Mouse (Mus musculus) thymus, postnatal 0 days (tissue): ENCODE measurements around the gene Cflar. TPM values are rescaled to one million over a fixed set of nuclear protein-coding genes. Genes with fewer than 3 reads are reported as not detected.
"Not testable (repeated sequence)": the region's sequence is repeated elsewhere in the genome, so short reads cannot be mapped to it uniquely, and the experiment has no call there.

ENCODE experiments used
- DNase-seq: peaks from one replicate; pipeline ENCODE4 v3.0.0-alpha.2; 2015; ENCODE audit warnings: low spot score
- polyA plus RNA-seq: library from polyadenylated mRNA; unstranded; fragments of >200 nt; fragmentation: Nextera tagmentation; extraction: Ambion mirVana; gene quantifications from 2 replicates; pipeline ENCODE4 v1.2.1, GENCODE M21; 2015

The Cflar gene
- 99.4 and 118 TPM in 2 replicates for polyA plus RNA-seq

DNA sequence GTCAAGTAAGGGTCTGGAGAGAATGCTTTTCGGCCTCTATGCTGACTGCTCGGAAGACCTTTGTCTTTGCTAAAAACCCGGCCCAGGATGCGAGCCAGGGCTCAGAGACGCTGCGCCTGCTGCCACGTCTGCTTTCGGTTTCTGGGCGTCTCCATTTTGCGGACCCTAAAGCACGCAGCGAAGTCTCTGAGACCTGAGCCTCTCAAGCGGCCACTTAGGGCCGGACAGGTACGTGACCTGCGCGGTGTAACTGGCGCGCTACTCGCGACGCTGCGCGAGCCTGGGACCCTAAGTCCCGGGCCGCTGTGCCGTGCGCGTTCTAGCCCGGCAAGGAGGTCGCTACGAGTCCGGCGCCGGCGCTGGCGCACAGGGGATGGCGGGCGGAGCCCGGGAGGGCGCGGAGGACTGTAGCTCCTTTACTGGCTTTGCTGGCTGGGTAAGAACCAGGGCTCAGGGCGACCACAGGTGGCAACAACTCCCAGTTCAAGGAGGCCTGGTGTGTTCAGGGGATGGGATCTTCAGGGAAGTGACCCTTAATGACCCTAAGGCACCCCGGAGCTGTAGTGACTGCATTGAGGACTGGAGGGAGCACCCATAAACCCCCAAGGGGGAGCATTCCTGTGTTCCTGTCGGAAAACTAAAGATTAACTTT, at the start of gene Cflar:
Cflar (plus strand) TSS at position 144 of the 652 bp plus-strand sequence.
- peak; percentile 77 for DNase-seq

DNA sequence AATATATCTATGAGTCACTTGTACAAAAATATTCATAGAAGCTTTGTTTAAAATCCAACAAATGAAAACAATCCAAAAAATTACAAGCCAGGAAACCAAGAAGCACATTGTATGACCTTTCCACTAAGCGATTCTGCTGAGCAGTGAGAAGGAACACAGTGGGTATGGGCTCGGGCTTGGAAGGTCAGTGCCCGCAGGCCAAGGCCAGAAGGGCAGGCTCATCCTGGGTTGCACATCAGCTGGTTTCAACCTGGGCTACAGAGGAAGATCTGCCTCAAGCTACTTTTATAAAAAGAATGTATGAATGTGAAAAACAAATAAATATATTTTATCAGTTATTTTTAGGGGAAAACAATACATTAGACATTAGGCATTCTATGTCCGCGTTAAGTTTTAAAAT, 48.6 kb upstream of the Cflar start:
- not testable (repeated sequence) for DNase-seq

DNA sequence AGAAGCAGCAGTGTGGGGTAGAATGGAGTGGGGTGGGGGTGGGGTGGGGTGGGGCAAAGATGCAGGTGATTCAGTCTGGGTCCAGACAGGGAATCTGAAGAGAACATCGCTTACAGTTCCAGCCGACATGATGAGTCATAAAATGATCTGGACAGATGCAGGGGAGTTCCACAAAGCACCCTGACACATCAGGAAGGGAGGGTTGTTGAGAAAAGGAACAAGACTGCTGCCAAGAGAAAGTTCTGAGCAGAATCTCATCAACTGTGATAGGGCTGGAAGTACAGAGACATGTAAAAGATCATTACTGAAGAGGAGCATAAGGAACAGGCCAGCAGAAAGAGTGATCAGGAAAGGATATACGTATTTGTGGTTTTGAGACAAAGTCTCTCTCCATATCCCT, 47.9 kb upstream of the Cflar start:
- DNase-seq: not testable (repeated sequence)

DNA sequence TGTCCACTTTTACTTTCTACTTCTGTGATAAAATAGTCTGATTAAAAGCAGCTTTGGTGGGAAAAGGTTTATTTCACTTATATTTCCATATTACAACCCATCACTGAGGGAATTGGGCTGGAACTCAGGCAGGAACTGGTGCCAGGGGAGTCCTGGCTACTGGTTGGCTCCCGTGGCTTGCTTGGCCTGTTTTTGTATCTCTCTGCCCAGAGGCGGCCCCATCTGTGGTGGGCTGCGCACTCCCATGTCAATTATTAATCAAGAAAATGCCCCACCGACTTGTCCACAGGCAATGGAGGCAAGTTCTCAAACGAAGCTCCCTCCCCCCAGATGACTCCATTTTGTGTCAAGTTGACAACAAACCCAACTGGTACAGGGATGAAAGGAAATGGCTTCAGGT, 43.1 kb upstream of the Cflar start:
- DNase-seq: no peak

DNA sequence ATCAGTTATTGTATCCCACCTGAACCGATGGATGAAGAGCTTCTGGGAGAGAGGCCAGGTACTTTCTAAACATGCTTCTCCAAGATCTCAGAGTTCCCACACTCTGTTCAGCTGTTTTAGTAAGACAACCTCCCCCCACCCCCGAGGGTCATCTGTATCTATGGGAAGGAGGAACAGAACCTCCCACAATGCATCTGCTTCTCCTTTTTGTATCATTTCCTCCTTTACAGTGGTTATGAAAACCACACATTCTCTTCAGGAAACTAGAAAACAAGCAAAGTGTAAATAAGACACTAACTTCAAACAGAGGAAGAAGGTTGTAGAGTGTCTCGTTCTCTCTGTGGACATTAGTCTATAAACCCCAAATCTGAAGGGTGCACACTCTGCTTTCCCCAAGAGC, 41.7 kb upstream of the Cflar start:
- not testable (repeated sequence) for DNase-seq

DNA sequence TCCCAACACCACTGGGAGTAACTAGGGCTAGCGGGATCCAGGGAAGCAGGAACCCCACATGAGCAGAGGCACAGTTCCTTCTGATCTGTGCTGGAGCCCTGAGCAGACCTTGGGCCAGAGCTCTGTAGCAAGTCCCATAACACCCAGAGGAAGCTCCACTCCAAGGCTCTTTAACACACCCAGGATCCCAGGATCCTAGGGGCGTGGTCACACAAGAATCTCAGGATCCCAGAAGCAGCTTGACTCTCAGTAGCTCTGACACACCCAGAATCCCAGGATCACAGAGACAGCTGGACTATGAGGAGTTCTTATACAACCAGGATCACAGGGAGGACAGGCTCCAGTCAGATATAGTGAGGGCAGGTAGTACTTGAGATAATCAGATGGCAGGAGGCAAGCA, 39.2 kb upstream of the Cflar start:
- no peak for DNase-seq

DNA sequence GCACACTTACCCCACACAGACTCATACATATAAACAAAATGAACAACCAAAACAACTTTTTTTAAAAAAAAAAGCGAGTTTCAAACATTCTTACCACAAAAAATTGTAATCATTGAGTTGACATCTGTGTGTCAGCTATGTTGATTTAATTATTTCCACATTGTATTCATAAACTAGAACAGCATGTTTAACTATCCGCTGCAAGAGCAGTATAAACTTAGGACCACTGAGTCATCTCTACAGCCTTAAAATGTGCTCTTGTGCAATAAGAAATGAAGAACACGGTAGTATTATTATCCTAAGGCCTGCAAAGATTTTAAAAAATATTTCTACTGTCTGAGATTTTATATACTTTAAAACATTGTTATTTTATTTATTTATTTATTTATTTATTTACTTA, 36.3 kb upstream of the Cflar start:
- DNase-seq: no peak

DNA sequence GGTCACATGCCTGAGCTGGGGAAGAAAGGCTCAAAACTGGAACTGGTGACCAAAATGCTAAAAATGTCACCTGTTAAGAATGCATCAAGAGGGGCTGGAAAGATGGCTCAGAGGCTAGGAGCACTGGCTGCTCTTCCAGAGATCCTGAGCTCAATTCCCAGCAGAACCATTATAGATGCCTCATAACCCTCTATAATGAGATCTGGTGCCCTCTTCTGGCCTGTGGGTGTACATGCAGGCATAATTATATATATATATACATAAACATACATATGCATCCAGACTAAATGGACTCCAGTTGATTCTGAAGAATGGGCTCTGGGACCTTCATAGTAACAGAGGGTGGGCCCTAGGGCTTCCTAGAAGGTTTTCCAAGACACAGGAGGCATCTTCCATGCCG, 33.7 kb upstream of the Cflar start:
- DNase-seq: peak; percentile 53

DNA sequence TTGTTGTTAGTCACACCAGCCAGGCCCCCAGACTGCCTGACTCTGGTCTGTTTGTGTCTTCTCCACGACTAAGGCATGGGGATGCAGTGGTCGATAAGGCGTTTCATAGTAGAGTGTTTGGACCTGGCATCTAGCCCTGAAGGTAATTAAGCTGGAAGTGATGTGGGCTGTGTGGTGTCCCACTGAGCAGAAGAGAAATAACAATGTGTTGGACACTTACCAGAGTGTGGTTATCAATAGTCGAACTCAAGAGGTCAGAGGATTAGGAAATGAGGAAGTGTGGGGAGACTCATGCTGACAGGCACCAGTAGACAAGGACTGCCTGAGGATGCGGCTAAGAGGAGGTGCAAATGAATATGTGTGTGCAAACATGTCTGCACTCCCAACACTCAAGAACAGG, 32.9 kb upstream of the Cflar start:
- DNase-seq: not testable (repeated sequence)

DNA sequence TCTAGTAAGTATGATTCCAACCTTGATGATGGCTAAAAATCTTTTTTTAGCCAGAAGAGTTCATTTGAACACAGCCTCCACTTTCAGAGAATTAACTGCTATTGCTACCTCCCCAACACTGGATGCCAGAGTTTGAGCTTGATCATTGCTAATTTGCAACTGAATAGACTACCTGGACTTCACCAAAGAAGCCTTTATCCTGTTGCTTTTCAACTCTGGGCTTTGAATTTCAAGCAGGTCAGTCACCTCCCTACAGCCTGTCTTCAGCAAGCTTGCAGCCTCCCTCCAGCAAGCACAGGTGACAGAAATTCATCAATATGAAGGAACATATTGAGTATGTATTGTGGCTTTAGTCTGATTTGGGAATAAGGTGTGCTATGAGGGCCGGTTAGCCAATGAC, 21.9 kb upstream of the Cflar start:
- DNase-seq: no peak

DNA sequence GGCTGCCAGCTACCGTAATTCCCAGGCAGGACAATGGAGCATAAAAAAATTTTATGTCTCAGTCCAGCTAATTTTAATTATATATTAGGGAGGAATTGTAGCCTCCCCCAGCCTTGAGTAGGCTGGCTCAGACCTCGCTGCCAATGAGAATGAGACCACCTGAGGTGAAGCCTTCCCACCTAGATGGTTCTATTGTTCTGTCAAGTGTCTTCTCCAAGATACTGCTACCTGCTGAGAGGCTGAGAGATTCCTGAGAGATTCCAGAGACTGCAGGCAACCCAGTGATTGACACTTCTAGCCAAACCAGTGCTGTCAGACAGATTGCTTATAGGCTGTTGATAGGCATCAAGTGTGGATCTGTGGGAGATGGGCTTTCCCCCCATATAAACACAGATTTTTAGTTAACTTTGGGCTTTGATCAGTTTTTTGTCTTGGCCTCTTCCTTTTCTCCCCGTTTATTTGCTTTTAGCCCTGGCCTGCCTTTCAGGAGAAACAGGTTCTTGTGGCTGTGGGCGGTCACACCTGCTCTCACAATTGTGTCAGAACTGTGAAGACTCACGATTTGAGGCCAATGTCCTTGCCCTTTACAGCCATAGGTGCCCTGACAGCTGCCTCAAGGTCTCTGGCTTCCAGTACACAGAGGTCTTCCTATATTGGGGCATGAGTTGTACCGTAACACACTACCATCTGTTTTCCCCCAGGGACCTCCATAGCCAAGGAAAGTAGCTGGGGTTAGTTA, 21.1 kb upstream of the Cflar start:
- no peak for DNase-seq

DNA sequence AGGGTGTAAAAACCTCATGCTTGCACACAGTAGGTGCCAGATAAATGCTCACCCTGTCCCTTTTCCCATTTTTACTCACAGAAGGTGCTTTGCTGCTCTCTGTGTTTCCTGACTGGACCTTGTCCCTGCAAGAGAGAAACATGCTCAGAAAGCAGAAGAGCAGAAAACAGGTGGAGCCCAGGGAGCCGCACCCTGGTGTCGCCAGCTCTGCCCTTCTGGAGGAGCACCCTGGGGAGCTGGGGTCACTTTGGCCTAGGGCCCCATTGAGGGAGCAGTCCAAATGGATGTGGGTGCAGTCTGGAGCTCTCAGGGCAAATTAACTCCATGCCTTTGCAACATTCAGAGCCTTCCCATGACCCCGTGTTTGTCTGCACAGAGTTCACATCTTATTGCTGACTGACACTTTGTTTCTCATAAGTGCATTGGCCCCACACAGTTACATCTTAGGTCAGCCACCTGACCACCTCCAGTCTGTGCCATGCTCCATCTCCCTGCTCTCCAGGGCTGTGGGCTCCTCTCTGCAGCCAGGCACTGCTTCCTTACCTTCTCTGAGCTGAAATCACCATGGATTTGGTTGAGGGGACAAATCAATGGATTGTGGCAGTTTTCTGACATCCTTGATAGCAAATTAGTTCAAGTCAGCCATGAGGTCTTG, 20.3 kb upstream of the Cflar start:
- not testable (repeated sequence) for DNase-seq

DNA sequence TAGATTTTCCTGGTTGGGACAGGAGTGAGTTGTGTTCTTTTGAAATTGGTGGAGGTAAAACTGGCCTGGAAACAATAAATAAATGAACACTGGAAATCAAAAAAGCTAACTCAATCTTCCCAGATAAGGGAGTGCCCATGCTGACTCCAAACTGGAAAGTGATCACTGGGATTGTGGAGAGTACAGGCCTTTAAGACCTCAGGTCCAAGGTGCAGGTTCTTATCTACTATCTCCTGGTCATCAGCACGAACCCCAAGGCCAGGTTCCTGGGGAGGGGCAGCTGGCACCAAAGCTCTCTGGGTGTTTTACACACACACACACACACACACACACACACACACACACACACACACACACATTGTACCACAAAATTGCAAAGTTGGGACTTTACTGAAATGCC, 19.6 kb upstream of the Cflar start:
- not testable (repeated sequence) for DNase-seq

DNA sequence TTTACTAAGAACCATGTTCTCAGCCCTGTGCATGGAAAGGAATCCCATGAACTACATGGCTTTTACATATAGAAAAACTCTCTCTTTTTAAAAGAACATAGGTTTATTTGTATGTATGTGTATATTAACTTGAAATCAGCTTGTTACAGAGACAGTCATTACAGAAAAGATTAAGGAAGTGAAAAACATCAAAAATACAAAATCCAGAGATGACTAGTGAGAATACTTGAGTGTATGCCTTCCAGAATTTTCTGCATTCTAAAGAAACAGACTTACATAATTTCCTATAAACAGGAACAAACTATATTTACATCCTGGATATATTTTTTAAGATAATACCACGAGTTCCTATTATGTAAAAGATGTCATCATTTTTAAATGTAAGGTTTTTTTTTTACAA, 17.6 kb upstream of the Cflar start:
- DNase-seq: no peak

DNA sequence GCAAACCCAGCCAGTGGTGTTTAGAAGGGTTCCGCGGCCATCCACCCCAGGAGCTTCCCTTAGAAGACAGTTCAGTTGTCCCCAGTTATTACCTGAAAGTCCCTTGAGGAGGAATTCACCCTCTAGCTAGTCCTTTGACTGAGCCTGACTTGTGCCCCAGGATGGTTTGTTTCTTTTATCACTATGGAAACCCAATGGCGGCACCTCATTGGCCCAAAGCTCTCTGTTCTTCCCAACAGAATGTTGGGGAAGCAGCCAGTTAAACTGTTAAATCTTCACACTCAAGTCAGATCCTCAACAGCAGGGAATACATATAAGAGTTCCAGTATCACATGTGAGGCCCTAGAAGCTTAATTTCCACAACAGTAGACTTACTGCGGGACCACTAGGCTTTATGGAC, 15.5 kb upstream of the Cflar start, which contains the start of gene Als2cr12:
Als2cr12 (minus strand) TSS at position 180 of the 400 bp plus-strand sequence.
- DNase-seq: not testable (repeated sequence)

DNA sequence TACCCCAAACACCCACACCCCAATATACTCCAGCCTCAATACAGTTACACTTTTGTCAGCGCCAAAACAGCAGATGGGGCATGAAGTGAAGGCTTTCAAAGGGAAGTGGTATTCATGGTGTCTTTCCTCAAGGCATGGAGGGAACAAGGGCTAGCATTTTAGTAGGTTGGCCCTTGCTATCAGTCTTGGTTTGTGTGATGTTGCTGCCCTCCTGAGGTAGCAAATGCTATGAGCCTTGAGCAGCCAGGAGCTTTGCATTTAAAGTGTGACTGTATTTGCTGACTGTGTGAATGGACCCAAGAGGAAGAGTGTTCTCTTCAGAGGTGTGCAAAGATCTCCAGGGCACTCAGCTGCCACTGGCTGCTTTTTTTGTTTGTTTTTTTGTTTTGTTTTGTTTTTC, 13.7 kb upstream of the Cflar start:
- DNase-seq: peak; percentile 45

DNA sequence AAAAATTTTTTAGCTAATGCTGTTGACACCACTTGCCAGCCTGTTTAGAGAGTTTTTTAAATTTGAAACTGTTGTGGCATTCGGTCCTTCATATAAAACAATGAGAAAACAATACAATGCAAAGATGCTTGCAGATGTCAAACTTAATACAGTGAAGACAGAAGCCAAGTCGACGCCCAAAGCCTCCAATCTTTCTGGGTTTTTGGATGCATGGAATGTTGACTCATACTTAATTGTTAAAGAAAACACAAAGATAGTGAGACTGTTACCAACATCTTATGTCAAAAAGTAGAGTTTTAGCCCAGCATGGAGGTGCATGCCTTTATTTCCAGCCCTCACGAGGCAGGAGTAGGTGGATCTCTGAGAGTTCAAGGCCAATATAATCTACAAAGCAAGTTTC, 12.5 kb upstream of the Cflar start:
- no peak for DNase-seq

DNA sequence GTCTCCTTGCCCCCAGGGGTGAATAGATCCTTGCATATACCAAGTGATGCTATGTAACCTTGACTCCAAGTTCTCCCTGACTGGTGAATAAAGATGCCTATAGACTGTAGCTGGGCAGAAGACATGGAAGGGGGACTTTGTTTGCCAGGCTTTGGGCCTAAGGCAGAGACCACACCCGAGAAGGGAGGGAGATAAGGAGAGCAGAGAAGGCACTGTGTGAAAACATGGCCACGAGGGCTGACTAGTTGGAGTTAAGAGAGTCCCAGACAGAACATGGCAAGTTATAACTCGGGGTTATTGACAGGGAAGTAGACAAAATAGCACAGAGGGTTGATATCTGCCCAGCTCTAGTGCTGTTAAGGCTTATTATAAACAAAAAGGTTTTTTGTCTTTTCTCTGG, 11.3 kb upstream of the Cflar start:
- no peak for DNase-seq

DNA sequence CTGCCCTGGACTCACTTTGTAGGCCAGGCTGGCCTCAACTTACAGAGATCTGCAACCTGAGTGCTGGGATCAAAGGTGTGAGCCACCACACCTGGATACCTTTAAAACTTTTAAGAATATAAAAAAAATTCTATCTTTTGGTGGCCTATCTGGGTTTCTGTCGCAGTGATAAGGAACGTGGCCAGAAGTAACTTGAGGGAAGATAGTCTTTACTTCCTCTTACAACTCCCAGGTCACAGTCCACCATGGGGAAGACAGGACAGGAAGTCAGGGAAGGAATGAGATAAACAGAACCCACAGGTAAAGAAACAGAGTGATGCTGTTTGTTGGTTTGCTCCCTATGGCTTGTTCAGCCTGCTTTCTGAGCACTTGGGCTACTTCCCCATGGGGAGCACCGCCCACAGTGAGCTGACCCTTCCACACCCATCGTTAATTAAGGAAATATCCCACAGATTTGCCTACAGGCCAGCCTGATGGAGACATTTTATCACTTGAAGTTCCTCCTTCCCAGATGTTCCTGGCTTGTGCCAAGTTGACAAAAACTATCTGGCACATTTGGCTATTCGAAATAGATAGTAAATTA, 10.6 kb upstream of the Cflar start:
- DNase-seq: not testable (repeated sequence)

DNA sequence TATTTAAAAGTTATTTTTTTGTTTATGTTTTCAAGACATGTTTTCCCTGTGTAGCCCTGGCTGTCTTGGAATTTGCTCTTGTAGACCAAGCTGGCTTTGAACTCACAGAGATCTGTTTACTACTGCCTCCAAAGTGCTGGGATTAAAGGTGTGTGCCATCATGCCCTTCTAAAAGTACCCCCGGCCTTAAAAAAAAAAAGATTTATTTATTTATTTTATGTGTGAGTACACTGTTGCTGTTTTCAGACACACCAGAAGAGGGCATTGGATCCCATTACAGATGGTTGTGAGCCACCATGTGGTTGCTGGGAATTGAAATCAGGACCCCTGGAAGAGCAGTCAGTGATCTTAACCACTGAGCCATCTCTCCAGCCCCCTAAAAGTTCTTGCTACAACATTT, 1.3 kb upstream of the Cflar start:
- not testable (repeated sequence) for DNase-seq

DNA sequence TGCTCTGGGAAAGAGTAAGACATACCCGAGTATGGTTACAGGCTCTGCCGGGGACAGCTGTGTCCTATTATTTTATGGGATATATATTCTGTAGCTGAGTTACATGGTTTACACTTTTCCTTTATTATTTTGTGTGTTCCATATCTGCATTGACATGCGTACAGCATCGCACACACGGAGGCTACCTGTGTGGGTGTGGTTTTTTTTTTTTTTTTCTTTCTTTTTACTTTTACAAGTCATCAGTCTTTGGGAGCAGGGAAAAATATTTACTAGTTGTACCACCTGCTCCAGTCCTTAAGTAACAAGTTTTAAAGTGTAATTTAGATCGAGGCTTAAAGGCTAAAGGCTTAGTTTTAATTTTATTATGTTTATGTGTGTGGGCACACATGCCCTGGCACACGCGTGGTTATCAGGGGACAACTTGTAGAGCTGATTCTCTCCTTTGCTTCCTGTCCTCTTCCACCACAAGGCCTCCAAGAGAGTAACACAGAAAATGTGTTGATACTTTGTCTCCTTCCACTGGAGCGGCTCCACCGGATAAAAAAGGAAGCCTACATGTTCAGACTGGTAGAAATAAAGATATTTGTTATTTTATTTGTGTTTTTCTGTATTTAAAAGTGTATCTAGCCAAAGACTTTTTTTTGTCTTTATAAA, 470 bp upstream of the Cflar start:
- peak; percentile 58 for DNase-seq
